ENCODE assay signal across 8 mouse cellular contexts in genomic region chr9:111438904-111439835, GRCm38 (mm10). TPM values are rescaled to one million over a fixed set of nuclear protein-coding genes. Genes with fewer than 3 reads are reported as not detected.
A peak's percentile ranks its signal among the peaks of the same experiment; 100 is the strongest.
DNase-seq lines count a peak whose midpoint lies in the region; ATAC-seq and TF ChIP-seq lines count a peak whose summit lies in the region.

Gene Dclk3 (plus strand): TSS chr9:111439081.

- intact Hi-C loops in left cerebral cortex, postnatal 10 days (cut with DNase I): no loop called here

- DNase-seq in thymus, adult 2 months: peak; percentile 3
- no peak for DNase-seq in thymus, postnatal 0 days (ENCODE audit: low spot score)
- peak in 1 of 2 experiments; percentile 66 for DNase-seq in left cerebral cortex, postnatal 10 days (ENCODE audit: extremely low spot score in 1 of 2, low spot score in 2 of 2)
- DNase-seq in lung, postnatal 36 days: peak; percentile 31
- peak; percentile 32 for DNase-seq in right cerebral cortex, postnatal 4 days
- no peak for DNase-seq in cerebellum, adult 9-11 months

- no peaks in the 10 kb centered on the region; the same call in 1 of the 2 replicates for H3K27me3 ChIP-seq in thymus, adult 2 months (ENCODE audit: control insufficient read depth, insufficient read depth, low read length)
- H3K27me3 ChIP-seq in embryonic facial prominence, embryonic 12.5 days: peaks cover 35% of the 10 kb centered on the region

- no peaks in the 10 kb centered on the region for H3K4me1 ChIP-seq in thymus, adult 2 months (replicated peaks; ENCODE audit: control insufficient read depth, insufficient read depth, low read length)
- H3K4me1 ChIP-seq in embryonic facial prominence, embryonic 12.5 days: no peaks in the 10 kb centered on the region

- peak; percentile 53; the same call in 1 of the 2 replicates for ATAC-seq in embryonic facial prominence, embryonic 12.5 days (ENCODE audit: insufficient number of reproducible peaks, insufficient read depth, low FRiP score, low TSS enrichment)
- ATAC-seq in hematopoietic stem cell, adult 5-6 weeks (replicated peaks in 1 of 2; ENCODE audit: insufficient read depth in 1 of 2, low FRiP score in 2 of 2, low TSS enrichment in 1 of 2, low read depth in 1 of 2, poor library complexity in 2 of 2, severe bottlenecking in 2 of 2): peak; percentile 60 to 61; a peak in 3 of 4 replicates

- TF ChIP-seq POLR2A in thymus, adult 2 months (IDR thresholded peaks at IDR 0.05; ENCODE audit: control insufficient read depth, extremely low read depth, insufficient read depth, low read length, poor library complexity): no peak

- H3K27ac ChIP-seq in thymus, adult 2 months (ENCODE audit: control insufficient read depth, insufficient read depth, low read length): no peak within 1 kb of the TSS
- no peak within 1 kb of the TSS for H3K27ac ChIP-seq in embryonic facial prominence, embryonic 12.5 days

- H3K4me2 ChIP-seq in embryonic facial prominence, embryonic 12.5 days (replicated peaks): peak within 1 kb of the TSS; percentile 83

- H3K36me3 ChIP-seq in thymus, adult 2 months (ENCODE audit: control insufficient read depth, insufficient read depth, low read length): no peaks in the 10 kb centered on the region
- H3K36me3 ChIP-seq in embryonic facial prominence, embryonic 12.5 days: no peaks in the 10 kb centered on the region

- H3K9ac ChIP-seq in embryonic facial prominence, embryonic 12.5 days: peak within 1 kb of the TSS; percentile 41; the same call in 1 of the 2 replicates

- no peak for TF ChIP-seq CTCF in thymus, adult 2 months (IDR thresholded peaks at IDR 0.05; ENCODE audit: borderline replicate concordance, control insufficient read depth, extremely low read depth, insufficient read depth, low read length, poor library complexity)

- 4% methylated on average over 57 of the region's 57 CpGs for WGBS in thymus, adult 2 months
- WGBS in embryonic facial prominence, embryonic 12.5 days: 6% methylated on average over 37 of the region's 57 CpGs

- H3K4me3 ChIP-seq in thymus, adult 2 months (ENCODE audit: control insufficient read depth, insufficient read depth, low read length): no peak within 1 kb of the TSS
- H3K4me3 ChIP-seq in embryonic facial prominence, embryonic 12.5 days: peak within 1 kb of the TSS; percentile 50

- no peaks in the 10 kb centered on the region for H3K9me3 ChIP-seq in embryonic facial prominence, embryonic 12.5 days

RNA-seq across cellular contexts. Expression of gene Dclk3, which starts in this region (rescaled TPM):
- 0.05 and 0.09 TPM in 2 replicates for polyA plus RNA-seq in thymus, adult 2 months (2012; rRNA removed)
- 0.12 and 0.17 TPM in 2 replicates for polyA plus RNA-seq in thymus, postnatal 0 days (2015; fragmentation: Nextera tagmentation; extraction: Ambion mirVana)
- polyA plus RNA-seq in embryonic facial prominence, embryonic 12.5 days (2016; fragmentation: Nextera tagmentation; extraction: Ambion mirVana): 2.9 and 3.5 TPM in 2 replicates
- total RNA-seq in hematopoietic stem cell, adult 5-6 weeks (2017): not detected in 2 replicates
- 10 to 100 TPM; 34.1 to 34.9 TPM for total RNA-seq in left cerebral cortex, postnatal 10 days (2021)

Comparison
In these comparisons a context has a peak if more than half of its experiments do, and no peak if none do; other contexts are left out.
1. RNA of gene Dclk3 (total RNA-seq): 34.1 to 34.9 TPM in left cerebral cortex, postnatal 10 days; not detected in hematopoietic stem cell, adult 5-6 weeks; every median in the first group is over 10 times any median in the second.
2. Peak in DNase-seq in thymus, adult 2 months; RNA of the gene not detected or under 1 TPM.
3. Peak in ATAC-seq in hematopoietic stem cell, adult 5-6 weeks; RNA of the gene not detected or under 1 TPM.
4. DNase-seq: peak in lung, postnatal 36 days (single experiment) and right cerebral cortex, postnatal 4 days (single experiment); none in thymus, postnatal 0 days (single experiment) and cerebellum, adult 9-11 months (single experiment).